Mouse (Mus musculus) heart, postnatal 0 days (tissue): Measurements from ENCODE around the gene Nat8f1. TPM values are rescaled to one million over a fixed set of nuclear protein-coding genes. Genes with fewer than 3 reads are reported as not detected.
"Not testable (repeated sequence)": the region's sequence is repeated elsewhere in the genome, so short reads cannot be mapped to it uniquely, and the experiment has no call there.

ENCODE experiments used
- ATAC-seq: fragments of 200-750 bp; cut with Nextera tagmentation; 2 replicates; pipeline ENCODE4 v1.8.0; 2017; ENCODE audit warnings: low read depth, moderate number of reproducible peaks, moderate library complexity; ENCODE audit not compliant: insufficient read depth
- DNase-seq: peaks from one replicate; pipeline ENCODE4 v3.0.0-alpha.2; 2016; ENCODE audit warnings: low spot score
- H3K27ac ChIP-seq: fragments of 300-500 bp; sonication (generic); 2 replicates; pipeline ENCODE4 v1.5.1; 2014; ENCODE audit warnings: low read depth, mild to moderate bottlenecking
- H3K27me3 ChIP-seq: fragments of 300-500 bp; sonication (generic); 2 replicates; pipeline ENCODE4 v1.6.1; 2014; ENCODE audit warnings: low read length, mixed read lengths; ENCODE audit not compliant: control insufficient read depth, insufficient read depth
- H3K36me3 ChIP-seq: fragments of 300-500 bp; sonication (generic); replicated peaks from 2 replicates; pipeline ENCODE4 v1.6.1; 2014; ENCODE audit warnings: low read length, mixed read lengths; ENCODE audit not compliant: control insufficient read depth, insufficient read depth
- H3K4me1 ChIP-seq: fragments of 300-500 bp; sonication (generic); 2 replicates; pipeline ENCODE4 v1.6.1; 2014; ENCODE audit warnings: antibody characterized with exemption; ENCODE audit not compliant: control insufficient read depth, insufficient read depth
- H3K4me2 ChIP-seq: fragments of 300-500 bp; sonication (generic); 2 replicates; pipeline ENCODE4 v1.6.1; 2014; ENCODE audit warnings: low read depth, mild to moderate bottlenecking, low read length, moderate library complexity
- H3K4me3 ChIP-seq: fragments of 300-500 bp; sonication (generic); 2 replicates; pipeline ENCODE4 v1.5.1; 2014; ENCODE audit warnings: low read depth, low read length
- H3K9ac ChIP-seq: fragments of 300-500 bp; sonication (generic); replicated peaks from 2 replicates; pipeline ENCODE4 v1.6.1; 2014; ENCODE audit warnings: low read depth, low read length, mixed read lengths
- H3K9me3 ChIP-seq: fragments of 300-500 bp; sonication (generic); replicated peaks from 2 replicates; pipeline ENCODE4 v1.6.1; 2016; ENCODE audit warnings: low read length; ENCODE audit not compliant: control insufficient read depth
- CTCF ChIP-seq: IDR thresholded peaks from 2 replicates; pipeline ENCODE4 v1.5.1; 2016; ENCODE audit warnings: antibody characterized with exemption, control low read depth, low read depth
- EP300 ChIP-seq: IDR thresholded peaks from 2 replicates; pipeline ENCODE4 v1.6.1; 2016; ENCODE audit warnings: antibody characterized with exemption, low read depth
- WGBS: fragments of 180-500 bp; shearing (Covaris S2); extraction: QIAGEN DNeasy Blood & Tissue Kit; methylation state at CpG from one replicate; pipeline ENCODE4 v1.1.7; 2014; 5-methylcytosine and 5-hydroxymethylcytosine counted together
- polyA plus RNA-seq: library from polyadenylated mRNA; unstranded; fragments of >200 nt; fragmentation: Nextera tagmentation; extraction: Ambion mirVana; gene quantifications from 2 replicates; pipeline ENCODE4 v1.2.1, GENCODE M21; 2015
- total RNA-seq: library from RNA; depleted of rRNA; stranded (reverse); fragments of >200 nt; gene quantifications from 2 replicates; pipeline ENCODE4 v1.2.3, GENCODE M21; 2014; ENCODE audit warnings: low replicate concordance; rRNA removed

The Nat8f1 gene
- 3.6 TPM in 2 replicates for total RNA-seq
- polyA plus RNA-seq: 5.6 and 7.4 TPM in 2 replicates

DNA sequence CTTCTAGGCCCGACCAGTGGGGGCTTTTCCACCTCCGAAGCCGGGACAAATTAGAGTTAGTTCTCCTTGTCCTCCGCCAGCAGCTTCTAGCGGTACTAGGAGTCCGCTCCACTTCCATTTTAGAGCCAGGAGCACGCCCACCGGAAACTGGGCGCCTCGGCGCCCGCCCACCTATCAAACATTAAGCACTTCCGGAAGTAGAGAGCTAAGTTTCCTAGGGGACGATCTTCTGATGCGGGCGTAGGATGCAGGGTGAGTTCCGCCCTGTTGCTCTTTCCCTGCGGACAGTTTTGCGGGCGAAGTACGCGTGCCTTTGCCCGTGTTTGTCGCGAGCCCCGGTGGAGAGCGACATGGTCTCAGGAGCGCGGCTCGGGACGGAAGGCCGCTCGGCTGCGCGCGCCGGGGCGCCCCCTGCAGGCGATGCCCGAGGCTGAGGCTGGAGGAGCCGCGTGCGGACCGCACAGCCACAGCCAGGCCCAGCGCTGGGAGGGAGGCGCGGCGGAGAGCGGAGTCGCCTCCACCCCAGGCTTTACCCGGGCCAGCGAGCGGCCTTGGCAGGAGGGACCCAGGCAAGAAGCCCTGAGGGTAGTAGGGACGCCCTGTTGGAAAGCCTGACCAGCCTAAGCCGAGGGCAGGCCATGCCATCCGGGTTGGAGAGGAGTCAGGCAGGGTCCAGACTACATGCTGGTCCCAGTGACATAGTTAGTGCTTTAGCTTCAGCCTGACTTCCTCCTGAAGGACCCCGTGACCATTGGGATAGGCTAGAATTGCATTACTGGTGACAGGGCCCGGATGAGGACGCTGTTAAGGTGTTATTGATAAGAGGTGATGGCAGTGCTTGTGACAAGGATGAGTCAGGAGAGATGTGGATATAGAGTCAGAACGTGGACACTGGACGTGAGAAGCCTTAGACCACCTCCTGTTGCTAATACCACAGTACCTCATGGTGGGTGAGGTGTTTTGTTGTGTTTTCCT, at the start of gene Nat8f1:
Gene Nat8f1, minus strand, starts transcription at position 149 of the 975 bp plus-strand sequence.
- peak within 1 kb of the TSS; percentile 67 for H3K4me3 ChIP-seq
- ATAC-seq (peak; percentile 95), DNase-seq (peak; percentile 92)
- not testable (repeated sequence) for H3K27me3 ChIP-seq, H3K36me3 ChIP-seq, H3K9me3 ChIP-seq
- peak; percentile 51 for TF ChIP-seq CTCF
- H3K4me2 ChIP-seq: peak within 1 kb of the TSS; percentile 81
- peak within 1 kb of the TSS; percentile 77 for H3K9ac ChIP-seq
- under 1% methylated on average over 49 of the region's 61 CpGs for WGBS
- peaks cover 12% of the 10 kb centered on the region; the same call in 1 of the 2 replicates for H3K4me1 ChIP-seq
- peak within 1 kb of the TSS; percentile 87 for H3K27ac ChIP-seq

DNA sequence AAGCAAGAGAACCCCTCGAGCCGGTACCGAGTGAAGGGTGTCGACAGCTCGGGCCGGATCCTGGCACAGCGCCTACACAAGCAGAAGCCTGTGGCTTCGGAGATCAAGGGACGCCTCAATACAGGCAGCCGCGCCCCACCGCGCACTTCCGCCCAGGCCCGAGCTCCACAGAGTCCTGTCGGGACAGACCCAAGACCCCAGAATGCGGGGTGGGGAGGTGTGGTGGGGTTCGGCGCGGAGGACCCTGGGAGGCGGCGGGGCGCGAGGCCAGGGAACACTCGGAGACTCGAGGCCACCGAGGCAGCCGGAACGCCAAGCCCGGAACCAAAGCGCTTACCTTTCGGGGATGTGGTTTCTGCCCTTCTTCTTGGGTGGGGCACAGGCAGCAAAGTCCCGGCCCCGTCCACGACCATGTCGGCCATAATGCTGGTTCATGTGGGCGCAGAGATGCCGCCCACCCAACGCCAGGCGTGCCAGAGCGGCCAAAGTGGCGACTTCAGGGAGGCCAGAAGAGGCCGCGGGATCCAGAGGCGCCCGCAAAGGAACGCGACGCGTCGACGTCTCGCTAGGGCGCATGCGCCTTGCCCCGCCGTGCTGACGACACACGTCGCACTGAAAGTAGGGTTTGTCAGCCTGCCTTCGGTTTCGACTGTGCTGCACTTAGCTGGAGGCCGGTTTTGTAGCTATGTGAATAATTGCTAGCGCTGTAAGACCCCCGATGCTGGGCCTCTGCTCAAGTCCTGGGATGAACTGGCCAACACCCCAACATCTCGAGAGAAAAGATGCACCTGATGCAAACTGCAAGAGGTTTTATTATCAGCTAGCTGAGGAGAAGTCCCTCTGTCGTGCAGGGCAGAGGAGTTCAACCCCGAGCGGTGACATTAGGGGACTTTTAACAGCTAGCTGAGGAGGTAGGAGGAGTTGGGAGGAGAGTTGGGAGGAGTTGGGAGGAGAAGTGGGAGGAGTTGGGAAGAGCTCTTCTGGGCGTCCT, 45.9 kb upstream of the Nat8f1 start, which contains the start of gene Dusp11:
Gene Dusp11, minus strand, starts transcription at position 567 of the 991 bp plus-strand sequence.
- Histone ChIP-seq H3K4me2 (peak within 1 kb of the TSS; percentile 77), H3K36me3 (peaks cover 25% of the 10 kb centered on the region), H3K4me3 (peak within 1 kb of the TSS; percentile 84), H3K27me3 (no peaks in the 10 kb centered on the region), H3K9me3 (no peaks in the 10 kb centered on the region), H3K4me1 (no peaks in the 10 kb centered on the region; the same call in 1 of the 2 replicates), H3K27ac (peak within 1 kb of the TSS; percentile 99), H3K9ac (peak within 1 kb of the TSS; percentile 95)
- ATAC-seq (peak; percentile 93), DNase-seq (peak; percentile 93)
- TF ChIP-seq EP300: peak; percentile 70; the same call in 1 of the 2 replicates
- TF ChIP-seq CTCF: no peak
- under 1% methylated on average over 70 of the region's 70 CpGs for WGBS

DNA sequence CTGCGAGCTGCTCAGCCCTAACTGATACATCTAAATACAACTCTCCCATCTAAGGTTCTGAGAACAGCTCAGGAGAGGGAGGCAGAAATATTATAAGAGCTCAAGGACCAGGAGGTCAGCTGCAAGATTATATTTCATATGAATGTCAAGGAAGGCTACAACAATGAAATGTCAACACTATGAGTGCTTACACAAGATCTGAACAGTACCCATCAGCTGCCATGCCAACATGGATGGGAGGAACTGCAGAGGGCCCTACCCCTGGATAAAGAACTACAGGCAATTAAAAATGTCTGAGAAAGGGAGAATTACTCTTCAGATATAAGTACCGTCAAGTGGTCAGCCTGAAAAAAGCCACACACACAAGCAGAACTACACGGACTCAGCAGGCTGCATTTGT, 42.1 kb upstream of the Nat8f1 start:
- H3K4me2 ChIP-seq: no peak overlapping the region
- no peak for TF ChIP-seq CTCF
- no peak for TF ChIP-seq EP300
- H3K27me3 ChIP-seq: no peaks in the 10 kb centered on the region
- 68% methylated on average over 3 of the region's 3 CpGs for WGBS
- no peak overlapping the region for H3K9ac ChIP-seq
- H3K27ac ChIP-seq: no peak overlapping the region
- no peaks in the 10 kb centered on the region for H3K9me3 ChIP-seq
- peaks cover 57% of the 10 kb centered on the region for H3K36me3 ChIP-seq
- H3K4me3 ChIP-seq: no peak overlapping the region
- DNase-seq (no peak), ATAC-seq (no peak)
- H3K4me1 ChIP-seq: no peaks in the 10 kb centered on the region; the same call in 1 of the 2 replicates

DNA sequence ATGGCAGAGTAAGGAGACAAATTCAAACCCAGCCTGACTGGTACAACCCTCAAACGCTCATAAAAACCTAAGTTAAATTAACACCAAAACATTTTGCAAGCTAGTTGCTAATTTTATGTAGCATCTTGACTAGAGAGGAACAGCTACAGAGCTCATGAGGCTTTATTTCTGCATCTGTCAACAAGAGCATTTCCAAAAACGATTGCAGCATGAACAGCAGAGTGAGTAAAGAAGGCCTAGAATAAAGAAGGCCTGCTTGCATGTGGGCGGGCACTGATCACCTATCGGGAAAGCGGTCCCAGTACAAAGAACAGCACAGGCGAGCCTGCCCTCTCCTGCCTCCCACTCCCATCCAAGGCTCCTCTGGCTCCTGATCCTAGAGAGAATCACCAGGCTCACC, 33.1 kb upstream of the Nat8f1 start:
- H3K36me3 ChIP-seq: peaks cover 94% of the 10 kb centered on the region
- TF ChIP-seq CTCF: no peak
- no peak for TF ChIP-seq EP300
- H3K27ac ChIP-seq: no peak overlapping the region
- ATAC-seq (no peak), DNase-seq (no peak)
- no peak overlapping the region for H3K4me3 ChIP-seq
- H3K4me2 ChIP-seq: no peak overlapping the region
- no peaks in the 10 kb centered on the region for H3K4me1 ChIP-seq
- H3K9me3 ChIP-seq: no peaks in the 10 kb centered on the region
- no peak overlapping the region for H3K9ac ChIP-seq
- 86% methylated on average over 6 of the region's 6 CpGs for WGBS
- H3K27me3 ChIP-seq: no peaks in the 10 kb centered on the region

DNA sequence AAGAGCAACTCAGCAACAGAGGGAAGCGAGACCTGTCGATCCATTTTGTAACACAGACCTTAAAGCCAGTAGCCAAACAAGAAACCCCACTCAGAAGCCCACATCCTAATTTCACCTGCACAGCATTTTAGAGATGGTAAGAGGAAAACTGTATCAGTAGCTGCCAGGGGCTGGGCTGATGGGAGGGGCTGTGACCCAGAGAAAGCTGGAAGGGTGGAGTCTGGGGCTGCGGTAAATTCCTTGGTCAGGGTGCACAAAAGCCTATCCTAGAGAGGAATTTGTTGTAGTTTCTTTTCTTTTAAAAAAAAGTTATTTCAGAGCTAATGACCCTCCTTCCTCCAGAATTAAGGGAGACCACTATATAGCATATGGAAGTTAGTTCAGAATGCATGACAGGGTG, 27.0 kb upstream of the Nat8f1 start:
- 88% methylated on average over 3 of the region's 3 CpGs for WGBS
- TF ChIP-seq EP300 (no peak), CTCF (no peak)

More for the DNA sequence above, 27.0 kb upstream of the Nat8f1 start:
- Histone ChIP-seq H3K9me3 (no peaks in the 10 kb centered on the region), H3K36me3 (peaks cover 46% of the 10 kb centered on the region), H3K27ac (no peak overlapping the region), H3K9ac (no peak overlapping the region), H3K4me1 (0 out of 2 replicates have a peak, but pooled peaks cover 3% of the 10 kb centered on the region), H3K27me3 (no peaks in the 10 kb centered on the region), H3K4me3 (no peak overlapping the region), H3K4me2 (no peak overlapping the region)
- ATAC-seq (no peak), DNase-seq (no peak)
